Mouse (Mus musculus) megakaryocyte, adult 5-6 weeks (primary cell): Measurements from ENCODE around the gene Olfr981. TPM values are rescaled to one million over a fixed set of nuclear protein-coding genes. Genes with fewer than 3 reads are reported as not detected.
"Not testable (repeated sequence)": the region's sequence is repeated elsewhere in the genome, so short reads cannot be mapped to it uniquely, and the experiment has no call there.

ENCODE experiments used
- ATAC-seq: 2 replicates; pipeline ENCODE4 v1.8.0; 2016; ENCODE audit warnings: mild to moderate bottlenecking, inconsistent platforms; ENCODE audit not compliant: poor library complexity, severe bottlenecking
- total RNA-seq, 2 experiments: library from RNA; stranded (forward) in 1 of 2; stranded (reverse) in 1 of 2; fragments of 153-499, 151-499 nt in 1 of 2; fragments of 221-1000, 200-1000 nt in 1 of 2; gene quantifications; 2 replicates each; pipeline versions ENCODE4 v1.2.3 to v1.2.4; 2015 to 2017

Olfr981 gene
- total RNA-seq (2015), result not detected in 2 replicates
- not detected in 2 replicates for total RNA-seq (2017)

DNA sequence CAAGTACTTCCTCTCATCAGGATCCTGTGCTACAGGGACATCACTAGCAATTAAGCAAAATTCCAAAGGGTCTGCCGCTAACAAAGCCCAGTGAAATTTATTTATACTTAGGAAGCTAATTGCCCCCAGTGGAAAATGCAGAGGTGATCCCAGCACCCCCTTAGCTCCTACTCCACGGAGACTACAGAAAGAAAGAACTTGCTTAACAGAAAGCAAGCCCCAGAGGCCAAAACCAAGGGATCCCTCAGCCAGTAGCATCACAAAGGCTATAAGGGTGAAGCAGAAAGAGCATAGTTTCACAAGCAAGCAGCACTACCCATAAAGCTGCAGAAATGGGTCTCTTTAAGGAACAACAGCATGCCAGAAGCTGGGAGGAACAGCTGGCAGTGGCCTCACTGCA, at the start of gene Olfr981:
TSS of gene Olfr981 (plus strand) at position 301 of the 400 bp plus-strand sequence.
- ATAC-seq, result no peak

DNA sequence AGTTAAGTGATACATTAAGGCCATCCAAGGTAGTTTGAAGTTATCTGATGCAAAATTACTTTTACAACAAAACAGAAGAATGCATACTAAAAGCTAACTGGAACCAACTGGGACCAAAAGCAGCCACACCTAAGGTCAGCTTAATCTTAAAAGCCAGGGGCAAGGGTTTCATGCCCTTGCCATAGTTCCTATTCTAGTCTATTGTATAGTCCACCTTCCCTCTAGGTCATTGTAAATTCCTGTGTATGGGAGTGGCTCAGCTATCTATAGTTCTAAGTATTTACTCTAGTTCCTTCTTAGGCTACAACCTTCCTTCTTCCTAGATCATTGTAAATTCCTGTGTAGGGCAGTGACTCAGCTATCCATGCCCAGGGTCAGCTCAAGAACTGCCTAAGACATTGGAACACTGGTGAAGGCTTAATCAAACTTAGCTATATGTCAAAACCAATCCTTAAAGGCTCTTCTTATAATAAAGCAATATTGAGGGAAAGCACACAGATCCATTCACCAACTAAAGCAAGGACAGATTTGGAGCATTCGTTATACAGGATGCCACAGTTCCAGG, 44.6 kb upstream of the Olfr981 start:
- not testable (repeated sequence) for ATAC-seq

- no peak for ATAC-seq
Observed at GRCm38 (mm10) chr9:39991813-39992212, 29.5 kb upstream of the Olfr981 start, which contains the start of gene Olfr978. Gene Olfr978 (plus strand): TSS chr9:39992113.

DNA sequence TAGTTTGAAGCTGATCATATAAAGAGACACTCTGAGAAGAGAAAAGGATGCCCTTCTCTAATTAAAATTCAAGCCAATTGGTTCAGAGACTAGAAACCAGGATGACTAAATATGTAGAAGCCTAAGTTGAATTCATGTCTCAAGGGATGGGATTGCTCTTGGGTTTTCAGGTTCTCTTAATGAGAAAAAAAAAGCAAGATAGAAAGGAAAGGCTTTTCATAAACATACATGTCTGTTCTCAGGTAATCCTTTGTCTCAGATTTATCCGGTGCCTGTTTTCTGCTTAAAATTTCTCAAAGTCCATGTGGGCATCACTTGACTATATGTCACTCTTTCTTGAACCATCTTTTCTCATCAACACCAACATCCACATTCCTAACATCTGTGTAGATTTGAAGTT, 17.9 kb upstream of the Olfr981 start, which contains the start of gene Olfr979:
TSS of gene Olfr979 (minus strand) at position 101 of the 400 bp plus-strand sequence.
- ATAC-seq, result no peak

GRCm38 (mm10) chr9:40009482-40009881, 11.8 kb upstream of the Olfr981 start, which contains the start of gene Olfr980:
Gene Olfr980 (minus strand): TSS chr9:40009582.
- ATAC-seq, result no peak

DNA sequence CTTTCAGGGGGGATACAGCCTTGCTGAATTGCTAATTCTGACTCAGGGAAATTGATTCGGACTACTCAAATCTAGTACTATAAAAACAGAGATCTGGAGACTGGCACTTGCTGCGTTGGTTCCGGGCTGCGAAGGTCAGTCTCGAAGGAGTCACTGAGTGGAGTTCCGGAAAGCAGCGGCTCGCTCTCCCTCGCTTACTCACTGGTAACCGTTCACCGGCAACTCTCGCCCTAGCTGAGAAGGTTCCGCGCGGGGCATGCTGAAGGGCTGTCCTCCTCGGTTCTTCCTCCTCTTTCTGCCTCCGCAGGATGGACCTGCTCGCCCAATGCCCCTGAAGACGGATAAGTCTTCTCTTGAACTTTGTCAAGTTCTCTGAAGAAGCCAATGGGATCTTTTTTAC, 28.9 kb downstream of the Olfr981 start:
- no peak for ATAC-seq

- ATAC-seq, result no peak
Observed at GRCm38 (mm10) chr9:40073529-40073928, 52.3 kb downstream of the Olfr981 start, which contains the start of gene Olfr982. Gene Olfr982 (plus strand): TSS chr9:40073829.

Other genes with a start within 250 kb of the Olfr981 start
- not detected in 2 replicates for gene Olfr968, start 238.2 kb upstream of the Olfr981 start, total RNA-seq (2015)
- not detected in 2 replicates for gene Olfr968, start 238.2 kb upstream of the Olfr981 start, total RNA-seq (2017)
- not detected in 2 replicates for gene Olfr969, start 230.5 kb upstream of the Olfr981 start, total RNA-seq (2015)
- gene Olfr969, start 230.5 kb upstream of the Olfr981 start, total RNA-seq (2017), result not detected in 2 replicates
- not detected in 2 replicates for gene Olfr970, start 212.6 kb upstream of the Olfr981 start, total RNA-seq (2015)
- not detected in 2 replicates for gene Olfr970, start 212.6 kb upstream of the Olfr981 start, total RNA-seq (2017)
- gene Olfr971, start 184.6 kb upstream of the Olfr981 start, total RNA-seq (2015), result not detected in 2 replicates
- gene Olfr971, start 184.6 kb upstream of the Olfr981 start, total RNA-seq (2017), result not detected in 2 replicates
- gene Olfr972, start 155.0 kb upstream of the Olfr981 start, total RNA-seq (2015), result not detected in 2 replicates
- gene Olfr972, start 155.0 kb upstream of the Olfr981 start, total RNA-seq (2017), result not detected in 2 replicates
- gene Olfr229, start 114.1 kb upstream of the Olfr981 start, total RNA-seq (2015), result not detected in 2 replicates
- gene Olfr229, start 114.1 kb upstream of the Olfr981 start, total RNA-seq (2017), result not detected in 2 replicates
- gene Olfr974, start 84.0 kb upstream of the Olfr981 start, total RNA-seq (2015), result not detected in 2 replicates
- gene Olfr974, start 84.0 kb upstream of the Olfr981 start, total RNA-seq (2017), result not detected in 2 replicates
- gene Olfr975, start 69.4 kb upstream of the Olfr981 start, total RNA-seq (2015), result not detected in 2 replicates
- not detected in 2 replicates for gene Olfr975, start 69.4 kb upstream of the Olfr981 start, total RNA-seq (2017)
- not detected in 2 replicates for gene Olfr976, start 60.3 kb upstream of the Olfr981 start, total RNA-seq (2015)
- not detected in 2 replicates for gene Olfr976, start 60.3 kb upstream of the Olfr981 start, total RNA-seq (2017)
- not detected in 2 replicates for gene Olfr978, start 29.4 kb upstream of the Olfr981 start, total RNA-seq (2015)
- gene Olfr978, start 29.4 kb upstream of the Olfr981 start, total RNA-seq (2017), result not detected in 2 replicates
- gene Olfr979, start 18.0 kb upstream of the Olfr981 start, total RNA-seq (2015), result not detected in 2 replicates
- not detected in 2 replicates for gene Olfr979, start 18.0 kb upstream of the Olfr981 start, total RNA-seq (2017)
- not detected in 2 replicates for gene Olfr980, start 11.9 kb upstream of the Olfr981 start, total RNA-seq (2015)
- not detected in 2 replicates for gene Olfr980, start 11.9 kb upstream of the Olfr981 start, total RNA-seq (2017)
- not detected in 2 replicates for gene Olfr982, start 52.4 kb downstream of the Olfr981 start, total RNA-seq (2015)
- not detected in 2 replicates for gene Olfr982, start 52.4 kb downstream of the Olfr981 start, total RNA-seq (2017)
- not detected in 2 replicates for gene Olfr983, start 72.1 kb downstream of the Olfr981 start, total RNA-seq (2015)
- not detected in 2 replicates for gene Olfr983, start 72.1 kb downstream of the Olfr981 start, total RNA-seq (2017)
- not detected in 2 replicates for gene Olfr984, start 92.7 kb downstream of the Olfr981 start, total RNA-seq (2015)
- gene Olfr984, start 92.7 kb downstream of the Olfr981 start, total RNA-seq (2017), result 0.04 TPM in 1 of 2 replicates, not detected in the other
- not detected in 2 replicates for gene Olfr985, start 108.7 kb downstream of the Olfr981 start, total RNA-seq (2015)
- not detected in 2 replicates for gene Olfr985, start 108.7 kb downstream of the Olfr981 start, total RNA-seq (2017)
- gene Tmem225, start 126.7 kb downstream of the Olfr981 start, total RNA-seq (2015), result not detected in 2 replicates
- not detected in 2 replicates for gene Tmem225, start 126.7 kb downstream of the Olfr981 start, total RNA-seq (2017)
- not detected in 2 replicates for gene Olfr986, start 159.5 kb downstream of the Olfr981 start, total RNA-seq (2015)
- gene Olfr986, start 159.5 kb downstream of the Olfr981 start, total RNA-seq (2017), result not detected in 2 replicates
- 1.9 and 2.0 TPM in 2 replicates for gene Zfp202, start 170.9 kb downstream of the Olfr981 start, total RNA-seq (2015)
- gene Zfp202, start 170.9 kb downstream of the Olfr981 start, total RNA-seq (2017), result 1.4 and 1.6 TPM in 2 replicates
- gene Scn3b, start 247.8 kb downstream of the Olfr981 start, total RNA-seq (2015), result 0.87 TPM in 1 of 2 replicates, not detected in the other
- not detected in 2 replicates for gene Scn3b, start 247.8 kb downstream of the Olfr981 start, total RNA-seq (2017)